Mouse (Mus musculus) forebrain, embryonic 11.5 days (tissue): Measurements from ENCODE around the gene Prkce. TPM values are rescaled to one million over a fixed set of nuclear protein-coding genes. Genes with fewer than 3 reads are reported as not detected.

Experiments
- ATAC-seq: fragments of 200-750 bp; cut with Nextera tagmentation; replicated peaks from 2 replicates; pipeline ENCODE4 v1.8.0; 2017; ENCODE audit warnings: moderate TSS enrichment; ENCODE audit not compliant: low FRiP score
- DNase-seq: peaks from one replicate; pipeline ENCODE4 v3.0.0-alpha.2; 2017; ENCODE audit warnings: low spot score
- H3K27ac ChIP-seq: fragments of 300-500 bp; sonication (generic); 2 replicates; pipeline ENCODE4 v1.5.1; 2014; ENCODE audit warnings: low read depth, low read length
- H3K27me3 ChIP-seq: fragments of 300-500 bp; sonication (generic); 2 replicates; pipeline ENCODE4 v1.6.1; 2014; ENCODE audit warnings: mild to moderate bottlenecking, low read length, mixed read lengths; ENCODE audit not compliant: control insufficient read depth, insufficient read depth
- H3K36me3 ChIP-seq: fragments of 300-500 bp; sonication (generic); 2 replicates; pipeline ENCODE4 v1.6.1; 2014; ENCODE audit warnings: mild to moderate bottlenecking, low read length, moderate library complexity, mixed read lengths; ENCODE audit not compliant: control insufficient read depth, insufficient read depth
- H3K4me1 ChIP-seq: fragments of 300-500 bp; sonication (generic); replicated peaks from 2 replicates; pipeline ENCODE4 v1.6.1; 2014; ENCODE audit warnings: low read length, mixed read lengths; ENCODE audit not compliant: control insufficient read depth, insufficient read depth
- H3K4me2 ChIP-seq: fragments of 300-500 bp; sonication (generic); 2 replicates; pipeline ENCODE4 v1.6.1; 2014; ENCODE audit warnings: low read depth, mild to moderate bottlenecking, low read length, moderate library complexity, mixed read lengths; ENCODE audit not compliant: severe bottlenecking
- H3K4me3 ChIP-seq: fragments of 300-500 bp; sonication (generic); 2 replicates; pipeline ENCODE4 v1.5.1; 2014; ENCODE audit warnings: low read depth, low read length
- H3K9ac ChIP-seq: fragments of 300-500 bp; sonication (generic); 2 replicates; pipeline ENCODE4 v1.6.1; 2014; ENCODE audit warnings: low read length
- H3K9me3 ChIP-seq: fragments of 300-500 bp; sonication (generic); 2 replicates; pipeline ENCODE4 v1.6.1; 2016; ENCODE audit warnings: low read length, mixed read lengths; ENCODE audit not compliant: control insufficient read depth
- whole genome bisulfite sequencing: fragments of 180-500 bp; shearing (Covaris S2); extraction: QIAGEN DNeasy Blood & Tissue Kit; methylation state at CpG from one replicate; pipeline ENCODE4 v1.1.7; 2014; 5-methylcytosine and 5-hydroxymethylcytosine counted together
- polyA plus RNA-seq: library from polyadenylated mRNA; unstranded; fragments of >200 nt; fragmentation: Nextera tagmentation; extraction: Ambion mirVana; gene quantifications from 2 replicates; pipeline ENCODE4 v1.2.1, GENCODE M21; 2014

Prkce gene
- polyA plus RNA-seq, 1 experiment from 2014 or later = 6.0 TPM

GRCm38 (mm10) chr17:86236026-86236712, 68.6 kb downstream of the Prkce start:
- DNase-seq (no peak), ATAC-seq (no peak)
- no peak overlapping the region for H3K4me3 ChIP-seq
- no peak overlapping the region for H3K9ac ChIP-seq
- H3K27me3 ChIP-seq = no peaks in the 10 kb centered on the region
- 89% methylated on average over 10 of the region's 10 CpGs for WGBS
- no peaks in the 10 kb centered on the region for H3K4me1 ChIP-seq
- H3K9me3 ChIP-seq = no peaks in the 10 kb centered on the region
- no peak overlapping the region for H3K27ac ChIP-seq
- H3K36me3 ChIP-seq = no peaks in the 10 kb centered on the region
- H3K4me2 ChIP-seq = no peak overlapping the region

DNA sequence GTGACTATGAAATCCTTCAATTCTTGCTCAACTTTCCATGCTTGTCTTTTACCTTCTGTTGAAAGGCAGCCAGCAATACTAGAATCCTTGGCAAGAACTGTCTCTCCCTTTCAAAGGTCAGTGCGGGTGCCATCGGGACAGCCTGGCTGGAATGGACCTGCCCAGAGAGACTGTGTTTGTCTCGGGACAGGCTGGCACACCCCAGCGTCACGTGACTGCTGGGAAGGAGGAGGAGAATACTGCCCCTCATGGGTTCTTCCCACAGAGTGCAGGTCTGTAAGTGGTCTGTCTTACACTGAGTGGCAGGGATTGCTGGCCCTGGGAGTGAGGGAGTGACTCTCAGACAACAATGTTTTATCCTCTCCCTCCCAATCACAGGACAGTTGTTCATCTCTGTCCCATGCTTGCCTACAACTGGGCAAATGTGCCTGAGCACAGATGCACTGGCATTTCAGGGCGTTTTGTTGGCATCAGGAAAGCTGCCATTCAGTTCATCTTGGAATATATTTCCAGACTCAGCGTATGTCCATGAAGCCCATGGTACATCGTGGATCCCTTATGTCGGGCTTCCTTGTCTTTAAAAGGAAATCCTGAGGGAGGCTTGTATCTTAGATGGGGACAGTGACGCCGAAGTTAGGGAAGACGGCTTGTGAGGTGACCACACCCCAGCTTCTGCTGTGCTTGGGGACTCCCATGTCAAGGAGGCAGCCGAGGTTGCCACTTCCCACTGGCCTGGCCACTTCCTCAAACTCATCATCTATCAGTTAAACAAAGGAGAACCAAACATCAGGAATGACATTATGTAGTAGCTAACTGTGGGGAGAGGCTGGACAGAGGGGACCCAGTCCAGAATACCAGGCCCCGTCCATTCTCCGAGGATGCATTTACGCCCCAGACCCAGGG, 69.5 kb downstream of the Prkce start:
- no peaks in the 10 kb centered on the region for H3K4me1 ChIP-seq
- H3K4me2 ChIP-seq = no peak overlapping the region
- no peak overlapping the region for H3K27ac ChIP-seq
- 88% methylated on average over 16 of the region's 16 CpGs for WGBS
- H3K4me3 ChIP-seq = no peak overlapping the region
- DNase-seq = no peak
- no peak for ATAC-seq
- no peaks in the 10 kb centered on the region for H3K9me3 ChIP-seq
- H3K27me3 ChIP-seq = no peaks in the 10 kb centered on the region
- H3K36me3 ChIP-seq = no peaks in the 10 kb centered on the region
- no peak overlapping the region for H3K9ac ChIP-seq

DNA sequence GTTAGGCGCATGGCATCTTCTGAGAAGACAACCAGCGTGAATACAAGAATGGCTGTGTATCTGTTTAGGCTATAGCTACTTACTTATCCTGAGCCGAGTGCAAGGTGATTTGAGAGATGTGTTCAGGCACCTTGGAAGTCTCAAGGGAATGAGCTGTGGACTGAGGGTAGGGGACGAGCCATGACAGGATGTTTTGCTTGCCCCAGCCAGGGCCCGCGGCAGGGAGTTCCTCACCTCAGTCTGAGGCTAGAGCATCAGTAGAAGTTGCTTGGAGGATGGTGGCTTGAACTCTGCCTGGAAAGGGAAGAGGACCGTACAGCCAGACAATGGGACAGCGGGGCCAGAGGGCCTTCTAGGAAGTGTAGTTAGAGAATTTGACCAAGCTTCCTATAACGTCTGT, 74.7 kb downstream of the Prkce start:
- H3K9me3 ChIP-seq = no peaks in the 10 kb centered on the region
- H3K27me3 ChIP-seq = no peaks in the 10 kb centered on the region
- no peak for ATAC-seq
- no peak overlapping the region for H3K9ac ChIP-seq
- 92% methylated on average over 9 of the region's 9 CpGs for WGBS
- no peak overlapping the region for H3K27ac ChIP-seq
- DNase-seq = no peak
- H3K36me3 ChIP-seq = no peaks in the 10 kb centered on the region
- H3K4me2 ChIP-seq = no peak overlapping the region
- H3K4me3 ChIP-seq = no peak overlapping the region
- H3K4me1 ChIP-seq = no peaks in the 10 kb centered on the region

DNA sequence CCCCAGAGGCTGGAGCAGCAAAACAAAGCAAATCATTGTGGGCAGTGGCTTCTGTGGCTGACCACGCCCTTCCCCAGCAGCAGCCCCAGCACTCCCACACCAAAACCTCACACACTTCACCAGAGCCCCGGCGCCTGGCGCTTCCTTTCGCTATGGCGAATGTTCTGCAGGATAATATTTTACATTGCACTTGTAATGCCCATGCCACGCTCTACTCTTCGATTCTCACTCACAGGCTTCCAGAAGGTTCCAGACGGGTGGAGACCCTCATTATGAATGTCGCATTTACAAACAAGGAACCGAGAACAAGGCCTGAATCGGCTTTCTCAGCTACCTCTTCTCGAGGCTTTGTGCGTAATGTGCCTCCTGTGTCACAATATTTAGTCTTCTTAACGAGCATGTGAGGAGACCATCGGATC, 75.5 kb downstream of the Prkce start:
- WGBS = 85% methylated on average over 16 of the region's 16 CpGs
- DNase-seq (no peak), ATAC-seq (no peak)
- H3K9ac ChIP-seq = no peak overlapping the region
- H3K27ac ChIP-seq = no peak overlapping the region
- H3K9me3 ChIP-seq = no peaks in the 10 kb centered on the region
- H3K4me3 ChIP-seq = no peak overlapping the region
- H3K4me2 ChIP-seq = no peak overlapping the region
- H3K36me3 ChIP-seq = no peaks in the 10 kb centered on the region
- H3K27me3 ChIP-seq = no peaks in the 10 kb centered on the region
- no peaks in the 10 kb centered on the region for H3K4me1 ChIP-seq

- H3K27ac ChIP-seq = no peak overlapping the region
- no peaks in the 10 kb centered on the region for H3K27me3 ChIP-seq
- no peak overlapping the region for H3K9ac ChIP-seq
- H3K4me2 ChIP-seq = no peak overlapping the region
- no peak for ATAC-seq
- no peak overlapping the region for H3K4me3 ChIP-seq
- no peak for DNase-seq
- H3K36me3 ChIP-seq = no peaks in the 10 kb centered on the region
- no peaks in the 10 kb centered on the region for H3K9me3 ChIP-seq
- 92% methylated on average over 5 of the region's 5 CpGs for WGBS
- H3K4me1 ChIP-seq = no peaks in the 10 kb centered on the region
Observed at GRCm38 (mm10) chr17:86244397-86244796, 76.8 kb downstream of the Prkce start.

GRCm38 (mm10) chr17:86248832-86249231, 81.2 kb downstream of the Prkce start:
- WGBS = 92% methylated on average over 8 of the region's 8 CpGs
- Histone ChIP-seq H3K27me3 (no peaks in the 10 kb centered on the region), H3K36me3 (no peaks in the 10 kb centered on the region), H3K4me2 (no peak overlapping the region), H3K27ac (no peak overlapping the region), H3K9me3 (no peaks in the 10 kb centered on the region), H3K4me3 (no peak overlapping the region), H3K4me1 (no peaks in the 10 kb centered on the region), H3K9ac (no peak overlapping the region)
- ATAC-seq = no peak
- DNase-seq = no peak

GRCm38 (mm10) chr17:86249499-86250405, 82.2 kb downstream of the Prkce start:
- Histone ChIP-seq H3K4me3 (no peak overlapping the region), H3K4me1 (no peaks in the 10 kb centered on the region), H3K9me3 (peaks cover 3% of the 10 kb centered on the region; the same call in 1 of the 2 replicates), H3K9ac (no peak overlapping the region), H3K27ac (no peak overlapping the region), H3K4me2 (no peak overlapping the region), H3K27me3 (no peaks in the 10 kb centered on the region), H3K36me3 (no peaks in the 10 kb centered on the region)
- no peak for DNase-seq
- ATAC-seq = no peak
- 87% methylated on average over 21 of the region's 21 CpGs for WGBS

DNA sequence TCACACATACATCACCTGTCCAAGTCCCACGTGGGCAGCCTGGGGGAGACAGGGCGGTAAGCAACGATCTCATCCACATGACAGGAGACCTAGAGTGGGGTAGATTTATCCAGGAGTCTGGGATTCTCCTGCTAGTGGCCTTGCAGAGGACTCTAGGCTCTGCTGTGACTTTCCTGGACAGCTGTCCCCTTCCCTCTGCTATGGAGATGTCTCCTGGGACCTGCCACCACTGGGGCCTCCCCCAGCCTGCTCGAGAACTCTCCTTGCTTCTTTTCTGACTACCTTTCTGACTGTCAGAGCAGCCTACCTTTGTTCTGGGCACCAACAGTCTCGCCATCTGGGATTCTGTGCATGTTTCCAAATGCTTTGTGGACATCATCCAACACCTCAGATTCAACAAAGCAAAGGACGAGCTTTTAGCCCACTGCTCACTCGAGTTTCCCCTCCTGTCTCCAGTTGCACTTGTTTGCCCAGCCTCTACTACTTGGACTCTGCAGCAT, 82.9 kb downstream of the Prkce start:
- Histone ChIP-seq H3K9ac (no peak overlapping the region), H3K4me3 (no peak overlapping the region), H3K9me3 (peaks cover 6% of the 10 kb centered on the region; the same call in 1 of the 2 replicates), H3K4me2 (no peak overlapping the region), H3K36me3 (no peaks in the 10 kb centered on the region), H3K27ac (no peak overlapping the region), H3K27me3 (no peaks in the 10 kb centered on the region), H3K4me1 (no peaks in the 10 kb centered on the region)
- 84% methylated on average over 7 of the region's 7 CpGs for WGBS
- DNase-seq (no peak), ATAC-seq (no peak)
